Mouse (Mus musculus) liver, embryonic 14.5 days (tissue): ENCODE results near the gene Macrod1.

Experiments
- CTCF ChIP-seq: IDR thresholded peaks from 2 replicates; pipeline ENCODE4 v1.5.1; 2016; ENCODE audit warnings: antibody characterized with exemption, low read depth, control low read depth
- EP300 ChIP-seq: IDR thresholded peaks from 2 replicates; pipeline ENCODE4 v1.6.1; 2016; ENCODE audit warnings: antibody characterized with exemption, low read depth

DNA sequence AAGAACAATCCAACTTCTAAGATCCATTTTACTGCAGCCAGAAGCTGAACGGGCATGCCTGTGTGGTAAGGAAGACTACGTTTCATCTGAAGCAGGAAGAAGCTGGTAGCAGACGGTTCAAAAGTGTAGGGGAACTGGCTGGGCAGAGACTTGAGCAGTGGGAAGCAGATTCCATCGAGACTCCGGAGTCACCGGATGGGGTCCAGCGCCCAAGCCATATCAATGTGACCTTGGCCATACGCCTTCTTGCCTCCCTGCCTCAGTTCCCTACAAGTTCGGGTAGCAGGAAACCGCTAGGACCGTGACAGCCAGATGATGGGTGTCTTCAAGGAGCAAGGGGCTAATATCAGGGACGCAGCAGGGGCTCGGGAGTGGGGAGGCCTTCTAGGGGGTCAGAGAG, 183.7 kb downstream of the Macrod1 start:
- no peak for TF ChIP-seq CTCF
- no peak for TF ChIP-seq EP300
